Mouse (Mus musculus) MN1 (cell line): ENCODE results near the gene Atxn7l2.

Source experiments
- DNase-seq: peaks from one replicate; pipeline ENCODE4 v3.0.0-alpha.2; 2016; ENCODE audit warnings: low spot score

The Atxn7l2 gene

GRCm38 (mm10) chr3:108205601-108206000, 5.1 kb downstream of the Atxn7l2 start:
- no peak for DNase-seq

GRCm38 (mm10) chr3:108204470-108204869, 6.3 kb downstream of the Atxn7l2 start:
- no peak for DNase-seq

- peak; percentile 73 for DNase-seq
Observed at GRCm38 (mm10) chr3:108203621-108204325, 7.0 kb downstream of the Atxn7l2 start.

DNA sequence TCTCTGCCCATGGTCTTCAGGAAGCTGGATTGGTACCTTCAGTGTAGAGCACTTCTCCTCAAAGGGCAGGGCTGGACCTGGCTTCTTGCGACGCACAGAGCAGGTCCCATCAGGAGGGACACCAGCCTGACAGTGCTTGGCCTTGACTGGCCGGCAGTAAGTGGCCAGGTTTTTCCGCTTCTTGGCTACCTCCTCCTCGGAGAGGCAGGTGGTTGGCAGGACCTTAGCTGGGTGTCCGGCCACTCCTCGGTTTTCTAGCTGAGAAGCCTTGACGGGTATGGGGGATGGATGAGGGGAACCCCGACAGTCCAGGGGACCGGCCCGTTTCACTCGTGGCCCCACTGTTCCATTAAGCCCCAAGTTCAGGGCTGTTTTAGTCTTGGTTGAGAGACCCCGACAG, 7.5 kb downstream of the Atxn7l2 start:
- DNase-seq, result no peak

DNA sequence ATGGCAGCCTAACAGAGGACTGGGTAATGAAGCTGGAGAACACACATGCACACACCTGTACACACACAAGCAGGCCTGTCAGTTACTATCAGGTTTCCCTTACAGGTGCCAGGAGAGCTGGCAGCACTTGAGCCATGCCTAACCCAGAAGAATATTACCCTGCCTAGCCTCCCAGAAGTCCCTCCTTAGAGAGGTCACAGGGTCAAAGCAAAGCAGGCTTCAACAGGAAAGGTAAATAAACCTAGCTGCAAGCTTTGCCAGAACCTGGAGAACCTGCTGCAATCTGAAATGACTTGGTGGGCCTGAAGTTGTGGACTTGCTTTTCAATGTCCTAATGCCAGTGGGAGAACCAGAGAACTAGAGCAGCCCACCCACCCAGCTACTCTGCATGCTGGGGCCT, 8.2 kb downstream of the Atxn7l2 start:
- no peak for DNase-seq

GRCm38 (mm10) chr3:108200329-108201323, 10.1 kb downstream of the Atxn7l2 start, which contains the start of gene Cyb561d1:
Cyb561d1 (minus strand) TSS chr3:108201212.
- DNase-seq, result peak; percentile 86

DNA sequence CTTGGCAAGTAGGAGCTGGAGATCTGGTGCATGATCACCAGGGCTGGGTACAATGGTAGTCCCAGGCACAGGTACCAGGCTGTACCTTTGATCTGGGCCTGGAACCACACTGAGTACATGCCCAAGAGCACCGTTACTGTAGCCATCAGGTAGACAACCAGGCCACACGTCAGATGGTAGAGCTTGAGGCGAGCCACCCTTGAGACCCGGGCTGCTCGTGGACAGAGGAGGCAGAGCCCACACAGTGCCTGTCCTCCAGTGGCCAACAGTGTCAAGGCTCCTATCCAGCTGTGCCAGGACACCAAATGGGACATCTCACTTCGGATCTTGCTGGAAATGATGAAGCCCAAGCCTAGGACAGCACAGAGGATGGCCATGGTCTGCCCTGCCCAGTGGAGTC, 11.5 kb downstream of the Atxn7l2 start:
- no peak for DNase-seq

DNA sequence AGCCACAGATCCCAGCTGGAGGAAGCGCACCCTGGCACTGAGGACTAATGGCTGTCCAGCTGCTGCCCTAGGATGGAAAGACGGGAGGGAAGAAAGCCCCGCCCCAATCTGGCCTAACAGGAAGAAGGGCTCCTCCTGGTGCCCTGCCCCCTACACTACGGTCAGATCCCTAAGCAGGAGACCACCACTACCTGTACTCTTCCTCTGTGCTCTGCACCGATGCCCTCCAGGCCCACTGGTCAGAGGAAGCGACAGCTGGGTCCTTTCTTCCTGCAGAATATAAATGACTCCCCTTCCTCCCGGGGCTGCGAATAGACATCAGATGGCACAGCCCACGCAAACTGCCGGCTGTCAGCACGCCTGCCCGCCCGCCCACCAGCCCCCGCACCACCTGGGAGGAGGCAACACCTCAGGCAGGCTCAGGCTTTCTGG, 13.7 kb downstream of the Atxn7l2 start:
- no peak for DNase-seq

DNA sequence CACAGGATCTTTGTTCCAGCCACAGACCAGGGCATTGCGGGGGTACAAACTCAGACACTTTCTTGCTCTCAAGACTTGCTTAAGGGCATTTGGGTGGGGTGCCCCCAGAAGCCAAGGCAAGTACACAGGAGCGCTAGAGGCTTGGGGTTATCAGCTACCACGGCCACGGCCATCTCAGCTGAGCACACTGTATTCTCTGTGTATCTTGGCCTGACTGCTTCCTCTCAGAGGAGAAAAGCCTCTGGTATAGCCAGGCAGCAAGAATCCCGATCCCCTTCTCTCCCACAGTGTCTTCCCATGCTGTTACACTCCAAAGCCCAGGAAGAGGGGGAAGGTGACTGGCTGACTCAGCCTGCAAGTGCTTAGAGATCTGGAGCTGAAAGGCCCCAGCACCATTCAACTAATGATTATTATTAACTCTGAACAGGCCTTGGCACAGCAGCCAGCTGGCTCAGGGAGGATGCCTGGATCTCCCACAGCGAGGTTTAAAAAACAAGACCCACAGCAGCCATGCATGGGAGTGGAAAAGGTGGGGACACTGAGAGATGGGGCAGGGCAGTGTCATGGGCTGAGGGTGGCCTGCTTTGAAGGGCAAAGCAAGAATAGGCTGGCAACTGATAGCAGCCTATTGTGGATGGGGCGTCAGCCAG, 14.7 kb downstream of the Atxn7l2 start:
- peak; percentile 62 for DNase-seq

DNA sequence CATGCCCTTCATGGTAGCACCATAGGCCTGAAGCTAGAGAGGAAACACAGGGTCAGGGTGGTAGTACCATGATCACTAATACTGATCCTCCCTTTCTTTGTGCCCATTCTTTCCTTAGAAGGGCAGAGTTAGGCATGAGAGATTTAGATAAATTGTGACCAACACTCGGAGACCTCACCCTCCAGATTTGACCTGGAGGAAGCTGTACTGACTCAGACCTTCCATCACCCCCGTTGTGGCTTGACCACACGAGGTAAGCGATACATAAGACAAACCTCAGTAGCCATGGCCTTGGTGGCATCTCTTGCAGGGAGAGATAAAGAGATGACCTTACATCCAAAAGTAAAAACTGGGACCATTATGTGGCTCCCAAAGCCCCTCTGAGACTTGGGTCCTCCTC, 15.4 kb downstream of the Atxn7l2 start:
- no peak for DNase-seq

DNA sequence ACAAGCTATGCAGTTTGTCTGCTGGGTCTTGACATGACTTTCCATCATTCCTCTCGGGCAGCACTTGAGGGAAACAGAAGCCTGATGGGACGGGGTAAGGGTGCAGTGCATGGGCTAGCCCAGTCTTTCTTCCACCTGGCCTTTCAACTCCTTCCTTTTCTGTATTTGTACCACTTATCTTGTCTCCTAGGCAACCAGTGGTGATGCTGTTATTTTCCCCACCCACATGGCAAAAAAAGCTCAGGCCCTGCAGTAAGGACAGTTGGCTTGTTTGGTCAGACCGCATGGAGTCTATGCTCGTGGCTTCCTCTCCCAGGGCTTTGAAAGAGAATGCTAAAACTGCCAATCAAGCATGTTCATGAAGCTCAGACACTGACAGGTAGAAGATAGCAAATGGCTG, 17.0 kb downstream of the Atxn7l2 start:
- no peak for DNase-seq

DNA sequence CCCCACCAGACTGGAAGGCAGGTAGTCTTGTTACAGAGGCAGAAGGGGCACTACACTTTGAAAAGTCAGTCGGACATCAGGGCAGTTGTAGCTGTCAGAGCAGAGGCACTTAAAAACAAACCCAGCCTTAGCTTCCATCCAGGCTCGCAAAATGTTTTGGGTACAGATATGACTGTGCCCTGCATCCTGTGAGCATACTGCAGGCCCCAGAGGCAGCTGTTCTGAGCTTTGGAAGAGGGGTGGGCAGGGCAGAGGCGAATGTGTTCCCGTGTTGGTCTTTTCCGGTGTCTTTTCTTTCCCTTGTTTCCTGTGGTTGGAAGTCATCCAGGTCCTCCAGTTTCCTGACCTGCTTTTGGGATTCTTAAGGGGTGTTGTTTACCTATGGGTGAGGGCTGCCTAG, 20.8 kb downstream of the Atxn7l2 start:
- DNase-seq, result no peak

DNA sequence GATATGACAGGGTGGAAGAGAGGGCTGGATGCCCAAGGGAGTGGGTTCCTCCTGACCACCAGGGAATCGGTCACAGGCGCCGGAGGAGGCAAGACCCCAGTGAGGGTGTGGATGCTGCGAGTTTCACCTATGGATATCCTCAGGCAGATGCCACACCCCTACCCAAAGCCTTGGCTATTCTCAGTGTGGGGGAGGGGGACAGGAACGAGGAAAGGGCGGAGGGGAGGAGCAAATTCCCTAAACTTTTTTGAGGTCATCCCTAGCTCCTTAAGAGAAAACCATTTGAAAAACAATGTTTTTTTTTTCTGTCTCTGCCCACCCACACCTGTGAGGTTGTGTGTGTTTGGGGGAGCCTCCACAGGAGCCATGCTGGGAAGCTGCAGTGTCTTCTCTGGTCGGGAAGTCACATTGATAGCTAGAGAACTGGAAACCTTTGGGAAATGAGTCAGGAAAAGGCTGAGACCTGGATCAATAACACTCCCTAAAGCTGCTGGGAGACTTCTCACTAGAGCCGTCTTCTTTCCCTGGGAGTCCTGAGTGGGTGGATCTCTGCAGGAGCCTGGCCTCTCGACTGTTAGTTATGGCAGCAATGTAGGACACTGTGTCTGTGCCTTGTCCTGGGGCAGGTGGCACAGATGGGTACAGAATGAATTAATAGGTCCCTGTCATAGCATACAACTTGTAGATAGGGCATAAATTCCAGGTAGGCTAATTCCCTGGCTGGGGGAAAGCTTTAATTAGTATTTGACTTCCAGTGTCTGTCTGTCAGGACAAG, 21.8 kb downstream of the Atxn7l2 start:
- DNase-seq, result no peak

- DNase-seq, result no peak
Observed at GRCm38 (mm10) chr3:108187111-108187795, 23.5 kb downstream of the Atxn7l2 start.

- DNase-seq, result no peak
Observed at GRCm38 (mm10) chr3:108186098-108187047, 24.4 kb downstream of the Atxn7l2 start, which contains the start of gene Amigo1. Amigo1 (plus strand) TSS chr3:108186335.

DNA sequence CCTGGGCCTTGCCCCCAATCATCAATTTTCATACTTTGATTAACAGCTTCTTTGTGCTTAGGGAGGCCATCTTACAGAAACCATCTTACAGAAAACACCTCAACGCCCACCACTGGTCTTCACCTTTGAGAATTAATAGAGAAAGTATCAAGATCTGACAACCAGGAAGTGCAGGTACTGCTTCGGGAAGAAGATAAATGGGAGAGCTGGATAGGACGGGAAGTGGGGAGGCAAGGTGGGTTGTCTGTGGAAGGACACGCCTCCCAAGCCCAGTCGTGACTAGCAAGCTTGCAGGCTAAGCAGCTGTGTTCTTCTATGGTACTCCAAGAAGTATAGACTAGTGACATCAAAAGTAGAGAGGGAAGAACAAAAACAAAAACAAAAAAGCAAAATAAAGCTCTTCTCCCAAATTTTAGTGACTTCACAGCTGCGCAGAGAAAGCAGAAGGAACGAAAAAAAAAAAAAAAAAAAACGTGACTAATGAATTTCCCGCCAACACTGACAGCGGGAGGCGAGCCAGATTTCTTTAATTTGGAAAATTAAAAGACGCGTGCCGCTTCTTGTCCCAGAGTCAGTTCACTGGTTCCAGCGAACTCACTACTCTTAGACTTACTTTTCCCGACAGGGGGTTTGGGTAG, 25.2 kb downstream of the Atxn7l2 start:
- no peak for DNase-seq

DNA sequence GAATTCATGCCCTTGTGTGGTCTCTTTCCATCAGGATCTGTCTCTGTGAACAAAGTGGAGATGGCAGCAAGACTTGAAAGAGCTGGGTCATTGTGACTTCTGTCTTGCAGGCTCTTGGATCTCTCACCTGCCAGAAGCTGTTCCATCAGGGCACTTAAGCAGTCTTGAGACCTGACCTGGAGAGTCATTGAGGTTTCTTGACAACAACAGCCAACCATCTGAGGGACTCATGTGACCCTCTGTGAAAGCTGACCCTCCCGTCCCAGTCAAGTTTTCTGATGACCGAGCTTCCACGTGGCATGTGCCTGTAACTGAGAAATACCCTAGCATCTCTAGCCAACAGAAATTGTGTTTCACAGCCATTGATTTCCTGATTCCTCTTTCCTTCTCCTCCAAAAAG, 26.0 kb downstream of the Atxn7l2 start:
- DNase-seq, result no peak

DNA sequence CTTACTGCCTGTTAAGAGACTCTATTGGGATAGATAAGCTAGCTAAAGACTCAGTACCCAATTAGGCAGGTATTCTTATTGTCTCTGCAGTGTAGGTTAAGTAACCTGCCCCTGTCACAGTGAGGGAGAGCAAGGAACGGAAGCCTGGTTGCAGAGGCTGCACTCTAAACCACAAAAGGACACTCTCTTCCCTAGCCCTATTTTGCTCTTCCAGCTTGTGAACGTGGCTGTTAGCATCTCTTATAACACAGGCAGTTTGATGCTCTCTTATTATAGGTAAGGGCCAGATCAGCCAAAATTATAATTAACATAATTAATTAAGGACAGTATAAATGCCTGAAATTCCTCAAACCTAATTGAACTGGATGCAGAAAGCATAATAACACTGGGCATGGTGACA, 30.2 kb downstream of the Atxn7l2 start:
- DNase-seq, result no peak
